Mouse (Mus musculus): ENCODE results near the gene Actr10.

Actr10 gene

GRCm38 (mm10) chr12:70937571-70938384, at the start of gene Actr10:
Actr10 (plus strand) TSS chr12:70937857.
- peak; percentile 96 for DNase-seq (ENCODE audit: low spot score)

- DNase-seq (ENCODE audit: low spot score), result no peak
These were observed 47.3 kb upstream of the Actr10 start for GRCm38 (mm10) chr12:70890405-70890804.

- DNase-seq (ENCODE audit: low spot score), result no peak
These were observed 46.7 kb upstream of the Actr10 start for GRCm38 (mm10) chr12:70890874-70891470.

GRCm38 (mm10) chr12:70895275-70895674, 42.4 kb upstream of the Actr10 start:
- DNase-seq (ENCODE audit: low spot score), result no peak

DNA sequence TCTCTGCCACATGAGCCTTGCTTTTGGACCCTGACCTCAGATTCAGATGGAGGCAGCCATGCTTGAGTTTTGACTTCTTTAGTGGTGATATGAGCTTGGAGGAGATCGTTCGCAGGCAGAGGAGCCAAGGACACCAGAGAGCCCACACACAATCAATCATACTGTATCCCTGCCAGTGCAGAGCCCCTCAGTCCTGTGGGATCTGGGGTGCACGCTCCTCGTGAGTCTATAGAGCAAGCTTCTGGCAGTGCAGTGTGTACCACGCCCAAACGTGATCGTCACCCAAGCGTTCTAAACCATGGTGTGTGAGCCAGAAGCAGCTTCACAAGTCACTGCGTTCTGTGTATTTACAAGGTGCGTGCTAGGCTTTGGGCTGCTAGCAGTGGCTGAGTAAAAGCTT, 41.6 kb upstream of the Actr10 start:
- DNase-seq (ENCODE audit: low spot score), result no peak

DNA sequence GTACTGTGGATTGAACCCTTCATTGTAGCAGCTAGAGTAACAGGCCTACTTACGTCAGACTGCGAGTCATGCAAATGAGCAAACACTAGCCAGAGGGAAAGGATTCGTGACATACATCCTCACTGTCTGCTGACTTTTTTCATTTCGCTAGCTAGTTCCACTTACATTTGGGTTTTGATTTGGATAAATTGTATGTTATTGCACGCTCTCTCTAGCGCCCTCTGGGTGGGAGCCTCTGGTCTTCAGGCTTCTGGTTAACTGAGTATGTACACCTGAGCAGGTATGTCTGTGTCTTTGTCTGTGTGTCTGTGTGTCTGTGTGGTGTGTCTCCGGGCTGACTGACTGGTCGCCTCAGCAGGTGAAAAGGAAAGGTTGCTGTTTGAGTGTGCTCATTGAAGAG, 40.2 kb upstream of the Actr10 start:
- DNase-seq (ENCODE audit: low spot score), result peak; percentile 43

DNA sequence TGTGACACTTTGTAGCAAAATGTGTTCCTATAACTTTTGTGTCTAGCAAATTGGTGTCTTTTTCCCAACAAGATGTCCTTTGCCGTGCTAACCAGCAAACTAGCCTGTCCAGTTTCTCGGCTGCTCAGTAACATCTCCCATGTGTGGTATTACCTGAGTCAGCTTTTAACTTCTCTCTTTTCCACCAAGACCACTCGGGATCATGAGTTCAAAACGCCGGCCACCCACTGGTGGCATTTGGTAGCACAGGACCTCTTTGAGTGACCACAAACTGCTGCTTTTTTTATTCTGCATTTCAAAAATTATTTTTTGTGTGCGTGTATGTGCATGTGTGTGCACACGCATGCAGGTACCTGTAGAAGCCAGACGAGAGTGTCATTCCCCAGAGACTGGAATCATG, 39.2 kb upstream of the Actr10 start:
- DNase-seq (ENCODE audit: low spot score), result peak; percentile 52

DNA sequence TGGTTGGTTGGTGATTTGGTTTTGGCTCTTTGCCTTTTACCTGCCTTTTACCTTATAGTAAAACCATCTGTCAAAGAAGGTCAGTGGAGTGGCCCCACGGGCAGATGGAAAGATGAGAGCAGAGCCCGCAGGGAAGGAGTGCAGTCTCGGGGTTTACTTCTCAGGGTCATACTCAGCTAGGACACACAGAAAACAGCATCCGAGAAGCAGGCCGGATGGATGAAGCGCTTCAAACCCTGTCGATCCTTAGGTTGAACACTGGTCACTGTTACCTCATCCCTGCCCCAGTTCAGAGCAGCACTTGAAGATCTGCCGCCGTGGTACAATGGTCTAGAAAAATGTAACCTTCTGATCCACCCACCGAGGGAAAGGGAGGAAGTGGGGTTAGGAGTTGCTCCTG, 33.2 kb upstream of the Actr10 start:
- DNase-seq (ENCODE audit: low spot score), result no peak

DNA sequence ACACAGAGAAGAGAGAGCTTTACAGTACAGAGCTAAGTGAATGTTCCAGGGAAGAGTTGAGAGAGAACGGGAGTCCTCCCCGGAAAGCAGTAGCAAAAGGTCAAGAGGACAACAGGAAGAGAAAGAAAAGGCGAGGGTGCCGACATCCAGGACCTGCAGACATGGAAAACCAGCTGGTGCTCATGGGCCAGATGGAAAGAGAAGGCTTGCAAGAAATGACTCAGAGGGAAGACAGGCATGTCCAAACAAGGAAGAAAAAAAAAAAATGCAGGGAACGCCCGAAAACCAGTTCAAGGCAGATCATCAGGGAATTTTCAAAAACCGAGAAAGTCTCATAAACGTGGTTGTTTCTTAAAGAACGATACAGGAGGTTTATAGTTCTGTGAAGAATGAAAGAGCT, 30.8 kb upstream of the Actr10 start:
- DNase-seq (ENCODE audit: low spot score), result no peak

- DNase-seq (ENCODE audit: low spot score), result no peak
These were observed 30.0 kb upstream of the Actr10 start for GRCm38 (mm10) chr12:70907651-70908050.

DNA sequence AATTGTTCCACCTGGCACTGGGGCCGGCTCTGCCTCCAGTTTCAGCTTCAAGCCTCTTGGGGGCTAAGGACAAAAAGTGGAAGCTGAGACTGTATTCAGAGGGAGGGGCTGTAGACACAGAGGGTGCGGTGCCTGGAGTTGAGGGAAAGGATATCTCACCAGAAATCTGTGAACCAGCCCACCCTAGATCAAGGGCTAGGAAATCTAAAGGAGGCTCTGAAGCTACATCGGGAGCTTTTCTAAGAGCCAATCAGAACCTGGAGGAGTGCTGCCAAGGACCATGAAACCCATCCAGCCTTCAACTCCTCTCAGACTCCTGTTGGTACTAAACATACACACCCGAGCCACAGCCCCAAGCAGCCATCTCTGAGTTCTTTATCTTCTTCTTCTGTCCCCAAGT, 29.6 kb upstream of the Actr10 start:
- DNase-seq (ENCODE audit: low spot score), result no peak

GRCm38 (mm10) chr12:70910241-70910720, 27.4 kb upstream of the Actr10 start:
- DNase-seq (ENCODE audit: low spot score), result peak; percentile 87

DNA sequence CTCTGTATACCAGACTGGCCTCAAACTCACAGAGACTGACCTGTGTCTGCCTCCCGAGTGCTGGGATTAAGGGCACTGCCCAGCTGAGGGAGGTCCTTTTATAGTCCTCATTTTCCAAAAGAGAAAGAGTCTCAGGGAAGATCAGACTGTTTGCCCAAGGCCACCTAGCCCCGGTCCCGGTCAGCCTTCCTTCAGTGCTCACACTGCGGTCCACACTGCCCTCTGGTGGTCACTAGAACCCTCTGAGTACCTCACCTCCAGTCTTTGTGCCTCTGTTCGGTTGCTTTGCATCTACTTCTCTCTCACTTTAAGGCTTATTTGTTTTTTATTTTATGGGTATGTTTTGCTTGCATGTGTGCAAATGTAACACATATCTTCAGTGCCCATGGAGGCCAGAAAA, 26.6 kb upstream of the Actr10 start:
- DNase-seq (ENCODE audit: low spot score), result peak; percentile 93

DNA sequence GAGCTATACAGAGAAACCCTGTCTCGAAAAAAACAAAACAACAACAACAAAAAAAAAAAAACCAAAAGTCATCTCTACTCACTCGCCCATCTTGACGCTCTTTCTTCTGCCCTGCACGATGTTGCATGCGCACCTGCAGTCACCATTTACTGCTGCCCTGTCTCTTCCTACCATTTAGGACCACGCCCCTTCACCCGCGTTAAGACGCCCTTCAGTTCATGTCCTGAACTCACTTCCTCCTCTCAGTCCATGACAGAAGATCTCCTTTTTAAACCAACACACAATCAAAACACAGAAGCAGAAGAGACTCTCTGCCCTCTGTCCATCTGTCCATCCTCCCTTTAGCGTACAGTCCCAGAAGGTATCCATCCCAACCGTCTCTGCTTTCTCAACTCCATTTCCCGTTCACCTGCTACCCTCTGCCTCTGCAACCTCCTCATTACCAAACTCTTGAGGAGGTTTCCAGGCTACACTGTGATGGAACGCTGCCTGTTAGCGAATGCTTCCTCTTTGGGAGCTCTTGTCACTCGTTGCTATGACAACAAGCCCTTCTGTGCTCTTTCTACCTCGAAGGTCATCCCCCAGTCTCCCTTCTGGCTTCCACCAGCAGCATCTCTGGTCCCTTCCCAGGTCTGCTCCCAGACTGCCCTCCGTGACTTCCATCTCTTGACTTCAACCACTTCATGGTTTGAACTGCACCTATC, 25.8 kb upstream of the Actr10 start:
- DNase-seq (ENCODE audit: low spot score), result no peak

GRCm38 (mm10) chr12:70913429-70913828, 24.2 kb upstream of the Actr10 start:
- DNase-seq (ENCODE audit: low spot score), result peak; percentile 68

- DNase-seq (ENCODE audit: low spot score), result peak; percentile 65
These were observed 23.3 kb upstream of the Actr10 start for GRCm38 (mm10) chr12:70914387-70914786.

DNA sequence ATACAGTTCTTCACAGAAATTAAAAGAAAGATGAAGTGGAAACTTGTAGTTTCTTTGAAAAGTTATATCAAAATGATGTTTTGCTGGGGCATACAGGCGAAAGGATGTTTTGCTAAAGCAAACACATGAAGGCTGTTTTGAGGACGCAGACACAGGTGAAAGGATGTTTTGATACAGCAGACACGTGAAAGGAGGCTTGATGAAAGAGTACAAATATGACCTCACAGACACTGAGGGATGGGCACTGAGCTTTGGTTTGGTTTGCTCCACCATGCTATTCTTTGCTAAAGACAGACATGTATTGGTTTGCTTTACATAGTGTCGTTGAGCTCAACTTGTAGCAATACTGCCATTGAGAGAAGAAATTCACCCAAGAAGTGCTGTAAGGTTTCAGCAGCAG, 7.9 kb upstream of the Actr10 start:
- DNase-seq (ENCODE audit: low spot score), result no peak

DNA sequence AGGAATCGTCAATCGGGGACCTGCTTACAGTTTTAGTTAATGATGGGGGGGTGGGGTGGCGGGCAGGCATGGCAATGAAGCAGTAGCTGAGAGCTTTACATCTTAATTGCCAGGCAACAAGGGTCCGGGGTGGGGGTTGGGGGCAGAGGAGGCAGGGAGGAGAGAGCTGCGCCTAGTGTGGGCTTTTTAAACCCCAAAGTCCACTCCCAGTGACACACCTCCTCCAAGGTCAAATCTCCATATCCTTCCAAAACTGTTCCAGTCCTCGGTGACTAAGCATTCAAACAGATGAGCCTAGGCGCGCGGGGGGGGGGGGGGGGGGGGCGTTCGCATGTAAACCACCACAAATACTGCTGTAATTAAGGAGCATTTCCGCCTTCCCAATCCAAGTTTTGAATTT, 507 bp upstream of the Actr10 start:
- peak; percentile 67 for DNase-seq (ENCODE audit: low spot score)

DNA sequence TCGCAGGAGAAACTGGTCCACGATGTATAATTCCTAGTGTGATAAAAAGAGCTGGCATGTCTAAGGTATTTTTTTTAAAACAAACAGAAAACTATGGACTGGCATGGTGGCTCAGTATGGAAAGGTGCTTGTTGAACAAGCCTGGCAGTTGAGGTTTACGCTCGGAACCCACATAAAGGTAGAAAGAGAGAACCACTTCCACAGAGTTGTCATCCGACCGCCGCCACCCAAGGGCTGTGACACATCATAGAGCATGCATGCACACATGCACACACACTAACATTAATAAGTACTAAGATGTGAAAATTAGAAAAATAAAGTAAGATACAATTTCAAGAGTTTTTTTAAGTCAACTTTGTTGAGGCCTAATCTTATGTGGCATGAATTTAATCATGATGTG, 3.1 kb downstream of the Actr10 start:
- DNase-seq (ENCODE audit: low spot score), result no peak

DNA sequence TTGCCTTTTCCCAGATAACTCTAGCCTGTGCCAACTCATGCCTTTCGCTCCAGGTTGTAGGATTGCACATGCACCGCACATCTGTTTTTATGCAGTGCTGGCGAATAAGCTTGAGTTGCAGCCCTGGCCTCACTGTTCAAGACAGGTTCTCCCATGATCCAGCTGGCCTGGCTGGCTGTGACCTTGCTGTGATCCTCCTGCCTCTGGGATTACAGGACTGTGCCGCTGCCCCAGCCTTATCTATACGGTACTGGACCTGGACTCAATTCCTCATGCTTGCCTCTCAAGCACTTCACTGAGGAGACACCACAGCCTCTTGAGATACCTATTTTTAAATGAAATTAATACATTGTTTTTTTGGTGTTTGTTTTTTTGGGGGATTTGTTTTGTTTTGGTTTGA, 6.5 kb downstream of the Actr10 start:
- no peak for DNase-seq (ENCODE audit: low spot score)

- DNase-seq (ENCODE audit: low spot score), result no peak
These were observed 9.1 kb downstream of the Actr10 start for GRCm38 (mm10) chr12:70946585-70947256.

DNA sequence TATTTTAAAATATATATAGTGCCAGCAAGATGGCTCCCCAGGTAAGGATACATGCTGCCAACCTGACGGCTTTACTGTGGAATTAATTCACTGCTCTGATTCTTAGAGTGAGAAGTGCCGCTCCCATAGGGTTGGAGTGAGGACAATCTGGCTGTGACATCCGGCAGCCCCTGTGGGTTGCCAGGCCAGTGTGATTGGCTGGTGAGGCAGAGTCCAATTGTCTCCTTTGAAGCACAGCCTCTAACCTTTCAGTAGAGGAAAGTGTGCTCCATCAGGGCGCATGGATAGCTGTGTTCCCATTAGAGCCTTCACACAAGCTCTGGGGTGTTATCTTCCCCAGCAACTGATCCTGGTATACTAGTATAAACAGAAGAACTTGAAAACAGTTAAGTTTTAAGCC, 21.0 kb downstream of the Actr10 start:
- DNase-seq (ENCODE audit: low spot score), result no peak
